Mouse (Mus musculus): ENCODE measurements around the gene Fam71a. TPM values are rescaled to one million over a fixed set of nuclear protein-coding genes. Genes with fewer than 3 reads are reported as not detected.

Gene Fam71a
- polyA plus RNA-seq, 1 experiment: not detected

DNA sequence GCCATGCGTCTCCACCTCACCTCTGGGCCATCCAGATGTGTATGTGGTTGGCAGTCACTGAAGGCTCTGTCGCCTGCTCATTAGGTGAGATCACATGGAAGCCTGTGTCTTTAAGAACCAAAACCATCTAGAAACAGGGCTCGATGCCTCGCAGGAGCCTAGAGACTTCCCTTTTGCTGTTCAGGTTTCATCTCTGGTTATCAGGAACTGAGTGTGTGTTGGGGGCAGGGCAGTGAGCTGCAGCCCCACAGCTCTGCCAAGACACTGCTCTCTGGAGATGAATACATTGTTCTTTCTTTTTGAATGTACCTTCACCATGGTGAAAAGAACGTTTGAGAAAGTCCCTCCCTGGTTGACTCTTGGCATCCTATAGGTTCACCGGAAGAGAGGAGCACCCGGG lies 49.7 kb downstream of the Fam71a start:
- TF ChIP-seq POLR2A (IDR thresholded peaks at IDR 0.05; ENCODE audit: insufficient read depth, low read depth, low read length) (no peak), CTCF (IDR thresholded peaks at IDR 0.05; ENCODE audit: insufficient read depth, low read depth, low read length) (no peak)
- no peak overlapping the region for H3K4me3 ChIP-seq (ENCODE audit: insufficient read depth, low read depth, low read length)
- no peak overlapping the region for H3K27ac ChIP-seq (ENCODE audit: insufficient read depth, low read depth, low read length)
- H3K4me1 ChIP-seq (ENCODE audit: control insufficient read depth, insufficient read depth, low read length): 0 out of 2 replicates have a peak, but pooled peaks cover 5% of the 10 kb centered on the region
- WGBS: 77% methylated on average over 7 of the region's 7 CpGs

Other genes starting within 250 kb of the Fam71a start
- not detected in 2 replicates for gene Angel2, start 239.7 kb downstream of the Fam71a start, polyA plus RNA-seq (2012; ENCODE audit: insufficient read depth, insufficient read length, low replicate concordance, missing spikeins)
- gene Vash2, start 185.5 kb downstream of the Fam71a start, polyA plus RNA-seq (2012; ENCODE audit: insufficient read depth, insufficient read length, low replicate concordance, missing spikeins): not detected in 2 replicates
- not detected in 2 replicates for gene Flvcr1, start 138.7 kb downstream of the Fam71a start, polyA plus RNA-seq (2012; ENCODE audit: insufficient read depth, insufficient read length, low replicate concordance, missing spikeins)
- not detected in 2 replicates for gene Spata45, start 128.2 kb downstream of the Fam71a start, polyA plus RNA-seq (2012; ENCODE audit: insufficient read depth, insufficient read length, low replicate concordance, missing spikeins)
- not detected in 2 replicates for gene Tatdn3, start 101.9 kb downstream of the Fam71a start, polyA plus RNA-seq (2012; ENCODE audit: insufficient read depth, insufficient read length, low replicate concordance, missing spikeins)
- gene Nsl1, start 101.8 kb downstream of the Fam71a start, polyA plus RNA-seq (2012; ENCODE audit: insufficient read depth, insufficient read length, low replicate concordance, missing spikeins): not detected in 2 replicates
- gene Batf3, start 67.0 kb downstream of the Fam71a start, polyA plus RNA-seq (2012; ENCODE audit: insufficient read depth, insufficient read length, low replicate concordance, missing spikeins): not detected in 2 replicates
- gene Atf3, start 53.2 kb upstream of the Fam71a start, polyA plus RNA-seq (2012; ENCODE audit: insufficient read depth, insufficient read length, low replicate concordance, missing spikeins): not detected in 2 replicates
- gene Nenf, start 153.4 kb upstream of the Fam71a start, polyA plus RNA-seq (2012; ENCODE audit: insufficient read depth, insufficient read length, low replicate concordance, missing spikeins): not detected in 2 replicates
- gene Tmem206, start 161.1 kb upstream of the Fam71a start, polyA plus RNA-seq (2012; ENCODE audit: insufficient read depth, insufficient read length, low replicate concordance, missing spikeins): not detected in 2 replicates
- 149 and 263 TPM in 2 replicates for gene Ppp2r5a, start 238.5 kb upstream of the Fam71a start, polyA plus RNA-seq (2012; ENCODE audit: insufficient read depth, insufficient read length, low replicate concordance, missing spikeins)

Data from olfactory bulb, adult 2 months (tissue).